Mouse (Mus musculus) midbrain, embryonic 14.5 days (tissue): ENCODE results near the gene Cdt1. TPM values are rescaled to one million over a fixed set of nuclear protein-coding genes. Genes with fewer than 3 reads are reported as not detected.

Experiments used
- ATAC-seq: fragments of 200-750 bp; cut with Nextera tagmentation; 2 replicates; pipeline ENCODE4 v1.8.0; 2017; ENCODE audit warnings: moderate number of reproducible peaks, moderate library complexity; ENCODE audit not compliant: low FRiP score, low TSS enrichment
- DNase-seq: peaks from one replicate; pipeline ENCODE4 v3.0.0-alpha.2; 2015
- H3K27ac ChIP-seq: fragments of 300-500 bp; sonication (generic); replicated peaks from 2 replicates; pipeline ENCODE4 v1.5.1; 2014; ENCODE audit warnings: mild to moderate bottlenecking, low read depth, low read length, moderate library complexity
- H3K27me3 ChIP-seq: fragments of 300-500 bp; sonication (generic); 2 replicates; pipeline ENCODE4 v1.6.1; 2014; ENCODE audit warnings: low read length, control low read depth, mixed read lengths; ENCODE audit not compliant: control insufficient read depth, insufficient read depth
- H3K36me3 ChIP-seq: fragments of 300-500 bp; sonication (generic); 2 replicates; pipeline ENCODE4 v1.6.1; 2014; ENCODE audit warnings: low read length, control low read depth; ENCODE audit not compliant: control insufficient read depth, insufficient read depth
- H3K4me1 ChIP-seq: fragments of 300-500 bp; sonication (generic); 2 replicates; pipeline ENCODE4 v1.6.1; 2014; ENCODE audit warnings: mild to moderate bottlenecking, antibody characterized with exemption, low read length, control low read depth; ENCODE audit not compliant: control insufficient read depth, insufficient read depth
- H3K4me2 ChIP-seq: fragments of 300-500 bp; sonication (generic); 2 replicates; pipeline ENCODE4 v1.6.1; 2014; ENCODE audit warnings: mild to moderate bottlenecking, low read length, moderate library complexity
- H3K4me3 ChIP-seq: fragments of 300-500 bp; sonication (generic); replicated peaks from 2 replicates; pipeline ENCODE4 v1.5.1; 2014; ENCODE audit warnings: low read depth, low read length
- H3K9ac ChIP-seq: fragments of 300-500 bp; sonication (generic); replicated peaks from 2 replicates; pipeline ENCODE4 v1.6.1; 2014; ENCODE audit warnings: mild to moderate bottlenecking, low read length, moderate library complexity
- H3K9me3 ChIP-seq: fragments of 300-500 bp; sonication (generic); 2 replicates; pipeline ENCODE4 v1.6.1; 2016; ENCODE audit warnings: low read length, control low read depth, mixed read lengths; ENCODE audit not compliant: control insufficient read depth
- WGBS: fragments of 180-500 bp; shearing (Covaris S2); extraction: QIAGEN DNeasy Blood & Tissue Kit; methylation state at CpG from one replicate; pipeline ENCODE4 v1.1.7; 2014; 5-methylcytosine and 5-hydroxymethylcytosine counted together
- polyA plus RNA-seq: library from polyadenylated mRNA; unstranded; fragments of >200 nt; fragmentation: Nextera tagmentation; extraction: Ambion mirVana; gene quantifications from 2 replicates; pipeline ENCODE4 v1.2.1, GENCODE M21; 2014

Gene Cdt1
- polyA plus RNA-seq, 1 experiment from 2014 or later: 7.6 TPM

GRCm38 (mm10) chr8:122546811-122547453, 20.9 kb upstream of the Cdt1 start:
- no peaks in the 10 kb centered on the region for H3K9me3 ChIP-seq
- no peak overlapping the region for H3K9ac ChIP-seq
- no peak overlapping the region for H3K4me2 ChIP-seq
- H3K27me3 ChIP-seq: peaks cover 26% of the 10 kb centered on the region
- peaks cover 7% of the 10 kb centered on the region; the same call in 1 of the 2 replicates for H3K4me1 ChIP-seq
- H3K27ac ChIP-seq: no peak overlapping the region
- 79% methylated on average over 24 of the region's 24 CpGs for WGBS
- no peak for ATAC-seq
- no peaks in the 10 kb centered on the region for H3K36me3 ChIP-seq
- DNase-seq: no peak
- no peak overlapping the region for H3K4me3 ChIP-seq

- Histone ChIP-seq H3K4me3 (no peak overlapping the region), H3K36me3 (no peaks in the 10 kb centered on the region), H3K27ac (no peak overlapping the region), H3K4me1 (peaks cover 7% of the 10 kb centered on the region; the same call in 1 of the 2 replicates), H3K27me3 (peaks cover 26% of the 10 kb centered on the region), H3K4me2 (no peak overlapping the region), H3K9ac (no peak overlapping the region), H3K9me3 (no peaks in the 10 kb centered on the region)
- no peak for DNase-seq
- ATAC-seq: no peak
- 36% methylated on average over 5 of the region's 5 CpGs for WGBS
Observed at GRCm38 (mm10) chr8:122547815-122548214, 20.0 kb upstream of the Cdt1 start.

GRCm38 (mm10) chr8:122548331-122548730, 19.5 kb upstream of the Cdt1 start:
- Histone ChIP-seq H3K4me2 (no peak overlapping the region), H3K9ac (no peak overlapping the region), H3K4me3 (no peak overlapping the region), H3K4me1 (peaks cover 7% of the 10 kb centered on the region; the same call in 1 of the 2 replicates), H3K27ac (no peak overlapping the region), H3K9me3 (no peaks in the 10 kb centered on the region), H3K27me3 (peaks cover 26% of the 10 kb centered on the region), H3K36me3 (no peaks in the 10 kb centered on the region)
- DNase-seq (no peak), ATAC-seq (no peak)
- WGBS: 73% methylated on average over 13 of the region's 13 CpGs

GRCm38 (mm10) chr8:122548891-122549439, 18.9 kb upstream of the Cdt1 start:
- H3K9me3 ChIP-seq: no peaks in the 10 kb centered on the region
- H3K36me3 ChIP-seq: no peaks in the 10 kb centered on the region
- H3K4me1 ChIP-seq: peaks cover 7% of the 10 kb centered on the region; the same call in 1 of the 2 replicates
- no peak for ATAC-seq
- no peak overlapping the region for H3K4me2 ChIP-seq
- H3K4me3 ChIP-seq: no peak overlapping the region
- H3K27ac ChIP-seq: no peak overlapping the region
- no peak overlapping the region for H3K9ac ChIP-seq
- WGBS: 85% methylated on average over 3 of the region's 3 CpGs
- no peak for DNase-seq
- H3K27me3 ChIP-seq: peaks cover 26% of the 10 kb centered on the region

- ATAC-seq (no peak), DNase-seq (peak; percentile 62)
- H3K4me2 ChIP-seq: peak overlapping the region; percentile 80
- 4% methylated on average over 50 of the region's 52 CpGs for WGBS
- peak overlapping the region; percentile 45 for H3K4me3 ChIP-seq
- H3K27ac ChIP-seq: no peak overlapping the region
- no peaks in the 10 kb centered on the region for H3K9me3 ChIP-seq
- no peaks in the 10 kb centered on the region for H3K36me3 ChIP-seq
- H3K4me1 ChIP-seq: peaks cover 7% of the 10 kb centered on the region; the same call in 1 of the 2 replicates
- H3K27me3 ChIP-seq: peaks cover 26% of the 10 kb centered on the region
- peak overlapping the region; percentile 49 for H3K9ac ChIP-seq
Observed at GRCm38 (mm10) chr8:122550234-122550994, 17.4 kb upstream of the Cdt1 start.

- Histone ChIP-seq H3K27ac (no peak overlapping the region), H3K27me3 (peaks cover 26% of the 10 kb centered on the region), H3K4me3 (peak overlapping the region; percentile 45), H3K9me3 (no peaks in the 10 kb centered on the region), H3K4me2 (peak overlapping the region; percentile 80), H3K36me3 (no peaks in the 10 kb centered on the region), H3K4me1 (peaks cover 7% of the 10 kb centered on the region; the same call in 1 of the 2 replicates), H3K9ac (peak overlapping the region; percentile 49)
- ATAC-seq (no peak), DNase-seq (no peak)
- under 1% methylated on average over 43 of the region's 43 CpGs for WGBS
Observed at GRCm38 (mm10) chr8:122550995-122551264, 16.9 kb upstream of the Cdt1 start.

- 11% methylated on average over 56 of the region's 56 CpGs for WGBS
- ATAC-seq: no peak
- peaks cover 26% of the 10 kb centered on the region for H3K27me3 ChIP-seq
- H3K4me2 ChIP-seq: peak within 1 kb of the TSS; percentile 80
- H3K4me3 ChIP-seq: peak within 1 kb of the TSS; percentile 45
- H3K9ac ChIP-seq: peak within 1 kb of the TSS; percentile 49
- H3K36me3 ChIP-seq: no peaks in the 10 kb centered on the region
- H3K9me3 ChIP-seq: no peaks in the 10 kb centered on the region
- peak; percentile 71 for DNase-seq
- no peak within 1 kb of the TSS for H3K27ac ChIP-seq
- H3K4me1 ChIP-seq: peaks cover 7% of the 10 kb centered on the region; the same call in 1 of the 2 replicates
Observed at GRCm38 (mm10) chr8:122551265-122552051, 16.4 kb upstream of the Cdt1 start, which contains the start of gene Piezo1. Gene Piezo1 (minus strand): TSS chr8:122551329.

- H3K9me3 ChIP-seq: no peaks in the 10 kb centered on the region
- ATAC-seq: no peak
- H3K4me3 ChIP-seq: no peak overlapping the region
- WGBS: 81% methylated on average over 6 of the region's 6 CpGs
- no peak overlapping the region for H3K4me2 ChIP-seq
- H3K36me3 ChIP-seq: no peaks in the 10 kb centered on the region
- H3K4me1 ChIP-seq: peaks cover 7% of the 10 kb centered on the region; the same call in 1 of the 2 replicates
- no peak overlapping the region for H3K27ac ChIP-seq
- peaks cover 21% of the 10 kb centered on the region for H3K27me3 ChIP-seq
- H3K9ac ChIP-seq: no peak overlapping the region
- no peak for DNase-seq
Observed at GRCm38 (mm10) chr8:122554786-122555185, 13.0 kb upstream of the Cdt1 start.
